8 mouse cellular contexts compared by ENCODE assay signal in the genomic region with DNA sequence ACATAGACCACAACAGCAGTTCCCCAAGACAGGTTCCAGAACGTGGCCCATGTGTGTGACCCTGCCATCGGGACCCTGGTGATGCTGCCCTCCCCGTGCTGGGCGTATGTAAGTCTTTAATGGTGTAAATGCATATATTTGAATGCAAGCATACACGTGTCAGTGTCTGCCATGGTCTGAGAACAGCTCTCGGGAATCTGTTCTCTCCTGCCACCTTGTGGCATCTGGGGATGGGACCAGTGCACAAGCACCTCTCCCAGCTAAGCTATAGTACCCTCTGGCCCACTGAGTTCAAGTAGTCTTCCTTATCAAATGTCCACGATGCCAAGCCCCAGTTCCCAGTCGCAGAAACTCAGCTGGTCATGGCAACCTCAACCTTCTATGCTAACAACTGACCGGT. TPM values are rescaled to one million over a fixed set of nuclear protein-coding genes. Genes with fewer than 3 reads are reported as not detected.
DNase-seq lines count a peak whose midpoint lies in the region; ATAC-seq and TF ChIP-seq lines count a peak whose summit lies in the region.
"Had no signal": no experiment of that assay in that cellular context is flagged by ENCODE, and none has a peak within 500 bp of the region (broad histone marks: within the 10 kb centered on the region; RNA-seq: fewer than 3 reads in every experiment).

No protein-coding gene starts in this region.

- TF ChIP-seq EP300 in ES-Bruce4 (IDR thresholded peaks at IDR 0.05; ENCODE audit: insufficient read depth, low read depth, low read length) = no peak

- 33% methylated on average over 9 of the region's 9 CpGs for WGBS in heart, embryonic 16.5 days

- H3K9me3 ChIP-seq in ES-Bruce4 (replicated peaks; ENCODE audit: control insufficient read depth, insufficient read depth, low read length, poor library complexity, severe bottlenecking) = no peaks in the 10 kb centered on the region
- H3K9me3 ChIP-seq in heart, embryonic 16.5 days (replicated peaks; ENCODE audit: control insufficient read depth, low read length) = no peaks in the 10 kb centered on the region
- H3K9me3 ChIP-seq: heart, embryonic 13.5 days had no signal

- TF ChIP-seq POLR2A in ES-Bruce4 (IDR thresholded peaks at IDR 0.05; ENCODE audit: insufficient read depth, low read length) = no peak
- TF ChIP-seq POLR2A in cortical plate, adult 2 months (IDR thresholded peaks at IDR 0.05; ENCODE audit: extremely low read depth, insufficient read depth, low read length) = no peak

- H3K4me2 ChIP-seq in heart, embryonic 16.5 days (ENCODE audit: low read depth, low read length) = no peak overlapping the region
- H3K4me2 ChIP-seq: heart, embryonic 13.5 days had no signal

- peak; percentile 76 for TF ChIP-seq CTCF in ES-Bruce4 (IDR thresholded peaks at IDR 0.05; ENCODE audit: low read depth, low read length)
- TF ChIP-seq CTCF in cortical plate, adult 2 months (IDR thresholded peaks at IDR 0.05; ENCODE audit: extremely low read depth, insufficient read depth, low read length) = peak; percentile 72

- H3K27ac ChIP-seq in ES-Bruce4 (ENCODE audit: insufficient read depth, low read length) = no peak overlapping the region
- H3K27ac ChIP-seq in cortical plate, adult 2 months (ENCODE audit: insufficient read depth, low read length) = no peak overlapping the region
- H3K27ac ChIP-seq in heart, embryonic 16.5 days (ENCODE audit: low read length) = no peak overlapping the region
- H3K27ac ChIP-seq: heart, embryonic 13.5 days had no signal

- ATAC-seq in heart, embryonic 16.5 days (replicated peaks; ENCODE audit: extremely low read depth, insufficient read depth, low FRiP score) = peak; percentile 76; the same call in 1 of the 2 replicates

- no peak overlapping the region for H3K4me3 ChIP-seq in ES-Bruce4 (ENCODE audit: low read depth, low read length)
- H3K4me3 ChIP-seq in cortical plate, adult 2 months (ENCODE audit: insufficient read depth, low read length) = no peak overlapping the region
- H3K4me3 ChIP-seq in heart, embryonic 16.5 days (ENCODE audit: low read length) = no peak overlapping the region
- H3K4me3 ChIP-seq: heart, embryonic 13.5 days had no signal

- peaks cover 14% of the 10 kb centered on the region; the same call in 1 of the 2 replicates for H3K36me3 ChIP-seq in ES-Bruce4 (ENCODE audit: control insufficient read depth, insufficient read depth, low read length, poor library complexity, severe bottlenecking)
- peaks cover 14% of the 10 kb centered on the region for H3K36me3 ChIP-seq in heart, embryonic 16.5 days (ENCODE audit: control insufficient read depth, insufficient read depth)

- peak; percentile 82 for DNase-seq in ZHBTc4 (ENCODE audit: low read depth, low spot score)
- DNase-seq in kidney, postnatal 14 days = peak; percentile 66
- DNase-seq in lung, postnatal 10 days = peak; percentile 61
- DNase-seq in right cerebral cortex, postnatal 10 days (ENCODE audit: low spot score in 2 of 2) = peak; percentile 69 to 79

- H3K27me3 ChIP-seq in ES-Bruce4 (ENCODE audit: control insufficient read depth, insufficient read depth, low read length, poor library complexity, severe bottlenecking) = no peaks in the 10 kb centered on the region
- no peaks in the 10 kb centered on the region for H3K27me3 ChIP-seq in heart, embryonic 16.5 days (ENCODE audit: control insufficient read depth, insufficient read depth, low read length)
- H3K27me3 ChIP-seq: heart, embryonic 13.5 days had no signal

- H3K9ac ChIP-seq in ES-Bruce4 (ENCODE audit: low read depth, poor library complexity, severe bottlenecking) = no peak overlapping the region
- no peak overlapping the region for H3K9ac ChIP-seq in heart, embryonic 16.5 days (ENCODE audit: low read length)
- H3K9ac ChIP-seq: heart, embryonic 13.5 days had no signal

- no peaks in the 10 kb centered on the region for H3K4me1 ChIP-seq in ES-Bruce4 (ENCODE audit: control insufficient read depth, insufficient read depth, low read length)
- no peaks in the 10 kb centered on the region for H3K4me1 ChIP-seq in cortical plate, adult 2 months (ENCODE audit: control insufficient read depth, insufficient read depth, low read length)
- no peaks in the 10 kb centered on the region for H3K4me1 ChIP-seq in heart, embryonic 16.5 days (ENCODE audit: control insufficient read depth, insufficient read depth, low read length)

RNA-seq across cellular contexts. Expression of a gene that starts 19.3 kb away (rescaled TPM):
- polyA plus RNA-seq in ES-Bruce4 (2011; ENCODE audit: insufficient read depth, insufficient read length, low read depth, missing spikeins) = 51.7 and 65.7 TPM in 2 replicates
- 42.9 and 44.5 TPM in 2 replicates for polyA plus RNA-seq in cortical plate, adult 2 months (2012; rRNA removed)
- 4.6 and 6.7 TPM in 2 replicates for polyA plus RNA-seq in heart, embryonic 16.5 days (2015; fragmentation: Nextera tagmentation; extraction: Ambion mirVana)
